ENCODE assay signal across 8 mouse cellular contexts in the genomic region with DNA sequence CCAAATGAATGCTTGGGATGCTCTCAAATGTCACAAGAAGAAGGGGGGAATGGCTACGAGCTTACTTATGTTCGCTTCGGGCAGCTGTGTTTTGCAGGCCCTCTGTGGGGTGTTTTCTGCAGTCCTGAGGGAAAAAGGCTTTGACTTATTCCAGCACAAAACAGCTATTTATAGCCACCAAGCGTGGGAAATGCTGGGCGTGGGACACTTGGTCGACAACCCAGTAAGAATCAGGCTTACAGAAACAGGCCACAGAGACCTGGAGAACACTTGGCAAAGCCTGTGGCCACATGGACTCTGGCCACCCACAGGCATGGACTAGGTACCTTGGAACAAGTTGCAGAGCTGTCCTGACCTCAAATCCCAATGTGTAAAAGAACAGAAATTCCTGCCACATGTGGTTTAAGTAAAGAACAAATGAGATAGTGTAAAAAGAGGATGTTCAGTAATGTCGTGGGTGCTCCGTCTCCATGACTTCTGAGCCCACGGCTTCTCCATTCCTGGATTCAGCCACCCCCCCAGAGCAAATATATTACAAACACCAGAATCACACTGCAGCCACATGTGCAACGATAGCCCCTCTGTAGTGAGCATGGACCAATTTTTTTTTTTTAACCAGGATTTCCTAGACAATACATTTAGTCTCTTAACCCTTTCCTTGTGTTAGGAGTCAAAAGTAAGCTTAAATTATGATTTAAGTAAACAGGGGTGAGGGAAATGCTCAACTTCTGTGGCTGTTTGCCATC. TPM values are rescaled to one million over a fixed set of nuclear protein-coding genes. Genes with fewer than 3 reads are reported as not detected.
DNase-seq lines count a peak whose midpoint lies in the region; ATAC-seq and TF ChIP-seq lines count a peak whose summit lies in the region.

No protein-coding gene starts in this region.

- no peak overlapping the region for H3K4me3 ChIP-seq in bone marrow macrophage, adult 2 months (ENCODE audit: insufficient read depth, low read length)
- no peak overlapping the region for H3K4me3 ChIP-seq in kidney, embryonic 14.5 days (ENCODE audit: low read length)
- no peak overlapping the region for H3K4me3 ChIP-seq in limb, embryonic 15.5 days
- no peak overlapping the region for H3K4me3 ChIP-seq in stomach, embryonic 15.5 days (replicated peaks)

- peak overlapping the region; percentile 14; the same call in 1 of the 2 replicates for H3K27ac ChIP-seq in bone marrow macrophage, adult 2 months (ENCODE audit: insufficient read depth, low read depth, low read length)
- H3K27ac ChIP-seq in kidney, embryonic 14.5 days (ENCODE audit: low read depth, low read length), result peak overlapping the region; percentile 57
- peak overlapping the region; percentile 86 for H3K27ac ChIP-seq in limb, embryonic 15.5 days
- H3K27ac ChIP-seq in stomach, embryonic 15.5 days, result peak overlapping the region; percentile 83

- DNase-seq in adrenal gland, adult 8-10 months, result peak; percentile 26
- no peak for DNase-seq in adrenal gland, postnatal 4 days (ENCODE audit: low spot score in 2 of 2)
- DNase-seq in heart, adult 18-20 months, result peak; percentile 76 to 90
- DNase-seq in spleen, postnatal 36 days (ENCODE audit: low spot score in 2 of 2), result no peak

- no peak; the same call in 1 of the 2 replicates for ATAC-seq in kidney, embryonic 14.5 days (ENCODE audit: low FRiP score, low TSS enrichment)
- peak; percentile 67; the same call in 1 of the 2 replicates for ATAC-seq in limb, embryonic 15.5 days (ENCODE audit: insufficient number of reproducible peaks, low FRiP score, low TSS enrichment, low read depth)
- ATAC-seq in stomach, embryonic 15.5 days (ENCODE audit: insufficient read depth, low FRiP score, low read depth), result no peak

- TF ChIP-seq CTCF in bone marrow macrophage, adult 2 months (IDR thresholded peaks at IDR 0.05; ENCODE audit: low read depth, low read length), result no peak

- WGBS in kidney, embryonic 14.5 days, result 26% methylated on average over 10 of the region's 10 CpGs
- 13% methylated on average over 10 of the region's 10 CpGs for WGBS in limb, embryonic 15.5 days
- WGBS in stomach, embryonic 15.5 days, result 13% methylated on average over 10 of the region's 10 CpGs

- peaks cover 41% of the 10 kb centered on the region for H3K4me1 ChIP-seq in bone marrow macrophage, adult 2 months (ENCODE audit: control insufficient read depth, insufficient read depth, low read length)
- H3K4me1 ChIP-seq in kidney, embryonic 14.5 days (ENCODE audit: control insufficient read depth, insufficient read depth, low read length), result peaks cover 30% of the 10 kb centered on the region
- H3K4me1 ChIP-seq in limb, embryonic 15.5 days, result peaks cover 67% of the 10 kb centered on the region
- peaks cover 45% of the 10 kb centered on the region for H3K4me1 ChIP-seq in stomach, embryonic 15.5 days

- TF ChIP-seq POLR2A in bone marrow macrophage, adult 2 months (IDR thresholded peaks at IDR 0.05; ENCODE audit: borderline replicate concordance, low read depth, low read length), result no peak

- no peaks in the 10 kb centered on the region for H3K9me3 ChIP-seq in kidney, embryonic 14.5 days (ENCODE audit: control insufficient read depth, low read length)
- H3K9me3 ChIP-seq in limb, embryonic 15.5 days, result no peaks in the 10 kb centered on the region
- no peaks in the 10 kb centered on the region for H3K9me3 ChIP-seq in stomach, embryonic 15.5 days

- H3K36me3 ChIP-seq in kidney, embryonic 14.5 days (ENCODE audit: control insufficient read depth, insufficient read depth, low read length), result no peaks in the 10 kb centered on the region
- no peaks in the 10 kb centered on the region for H3K36me3 ChIP-seq in limb, embryonic 15.5 days
- no peaks in the 10 kb centered on the region for H3K36me3 ChIP-seq in stomach, embryonic 15.5 days

- no peaks in the 10 kb centered on the region for H3K27me3 ChIP-seq in kidney, embryonic 14.5 days (ENCODE audit: control insufficient read depth, insufficient read depth, low read length)
- no peaks in the 10 kb centered on the region for H3K27me3 ChIP-seq in limb, embryonic 15.5 days
- no peaks in the 10 kb centered on the region for H3K27me3 ChIP-seq in stomach, embryonic 15.5 days (replicated peaks)

- no peak overlapping the region for H3K4me2 ChIP-seq in kidney, embryonic 14.5 days (replicated peaks; ENCODE audit: low read depth, low read length)
- H3K4me2 ChIP-seq in limb, embryonic 15.5 days, result no peak overlapping the region
- H3K4me2 ChIP-seq in stomach, embryonic 15.5 days, result no peak overlapping the region

- H3K9ac ChIP-seq in kidney, embryonic 14.5 days (ENCODE audit: low read depth, low read length), result no peak overlapping the region
- no peak overlapping the region for H3K9ac ChIP-seq in limb, embryonic 15.5 days
- H3K9ac ChIP-seq in stomach, embryonic 15.5 days, result no peak overlapping the region

RNA-seq across cellular contexts. Expression of a gene that starts 45.7 kb away (rescaled TPM):
- 10 to 100 TPM in 3 of 4 experiments, 1 to 10 TPM in 1; 8.8 to 14.1 (median 10.8) TPM for total RNA-seq in adrenal gland, adult 8-10 months (2022)
- 10 to 100 TPM; 15.0 to 15.4 TPM for total RNA-seq in adrenal gland, postnatal 4 days (2021)
- 67.5 and 83.4 TPM in 2 replicates for polyA plus RNA-seq in bone marrow macrophage, adult 2 months (2012; ENCODE audit: insufficient read depth, insufficient read length, missing spikeins)
- 10 to 100 TPM; 13.6 to 17.0 TPM for total RNA-seq in heart, adult 18-20 months (2021)
- polyA plus RNA-seq in kidney, embryonic 14.5 days (2014; fragmentation: Nextera tagmentation; extraction: Ambion mirVana), result 10.3 and 21.5 TPM in 2 replicates
- 34.2 and 37.5 TPM in 2 replicates for polyA plus RNA-seq in limb, embryonic 15.5 days (2015; fragmentation: Nextera tagmentation; extraction: Ambion mirVana)
- 26.7 and 28.6 TPM in 2 replicates for polyA plus RNA-seq in stomach, embryonic 15.5 days (2015; fragmentation: Nextera tagmentation; extraction: Ambion mirVana)

RNA-seq across cellular contexts. Expression of a gene that starts 49.3 kb away (rescaled TPM):
- total RNA-seq in adrenal gland, adult 8-10 months (2022), result 10 to 100 TPM; 84.5 to 95.8 (median 90.0) TPM
- 10 to 100 TPM; 74.4 to 77.6 TPM for total RNA-seq in adrenal gland, postnatal 4 days (2021)
- polyA plus RNA-seq in bone marrow macrophage, adult 2 months (2012; ENCODE audit: insufficient read depth, insufficient read length, missing spikeins), result 0.25 and 0.40 TPM in 2 replicates
- total RNA-seq in heart, adult 18-20 months (2021), result 10 to 100 TPM; 42.4 to 44.1 TPM
- 36.0 and 42.4 TPM in 2 replicates for polyA plus RNA-seq in kidney, embryonic 14.5 days (2014; fragmentation: Nextera tagmentation; extraction: Ambion mirVana)
- 57.8 and 60.6 TPM in 2 replicates for polyA plus RNA-seq in limb, embryonic 15.5 days (2015; fragmentation: Nextera tagmentation; extraction: Ambion mirVana)
- 60.0 and 62.5 TPM in 2 replicates for polyA plus RNA-seq in stomach, embryonic 15.5 days (2015; fragmentation: Nextera tagmentation; extraction: Ambion mirVana)

Comparison
In these comparisons a context has a peak if more than half of its experiments do, and no peak if none do; other contexts are left out.
1. DNase-seq: peak in adrenal gland, adult 8-10 months (single experiment) and heart, adult 18-20 months (2 of 2); none in adrenal gland, postnatal 4 days (0 of 2) and spleen, postnatal 36 days (0 of 2).
2. H3K27ac ChIP-seq: peak in every context shown above with its lines; median percentile 86 in limb, embryonic 15.5 days; 83 in stomach, embryonic 15.5 days; 57 in kidney, embryonic 14.5 days; 14 in bone marrow macrophage, adult 2 months.
3. RNA of a gene that starts 49.3 kb away (polyA plus RNA-seq): 60.0 to 62.5 TPM in stomach, embryonic 15.5 days, 57.8 to 60.6 TPM in limb, embryonic 15.5 days and 36.0 to 42.4 TPM in kidney, embryonic 14.5 days; 0.25 to 0.40 TPM in bone marrow macrophage, adult 2 months; every median in the first group is over 10 times any median in the second.